Mouse (Mus musculus) kidney, embryonic 16.5 days (tissue): ENCODE measurements around the gene Golga2. TPM values are rescaled to one million over a fixed set of nuclear protein-coding genes. Genes with fewer than 3 reads are reported as not detected.
"Not testable (repeated sequence)": the region's sequence is repeated elsewhere in the genome, so short reads cannot be mapped to it uniquely, and the experiment has no call there.

Experiments used
- ATAC-seq: fragments of 200-750 bp; cut with Nextera tagmentation; 2 replicates; pipeline ENCODE4 v1.8.0; 2017; ENCODE audit warnings: moderate TSS enrichment; ENCODE audit not compliant: low FRiP score, low TSS enrichment
- H3K27ac ChIP-seq: fragments of 300-500 bp; sonication (generic); 2 replicates; pipeline ENCODE4 v1.5.1; 2014; ENCODE audit warnings: low read length
- H3K27me3 ChIP-seq: fragments of 300-500 bp; sonication (generic); 2 replicates; pipeline ENCODE4 v1.6.1; 2014; ENCODE audit warnings: low read length, control low read depth, mixed read lengths; ENCODE audit not compliant: insufficient read depth
- H3K36me3 ChIP-seq: fragments of 300-500 bp; sonication (generic); 2 replicates; pipeline ENCODE4 v1.6.1; 2014; ENCODE audit warnings: low read length, control low read depth, mixed read lengths; ENCODE audit not compliant: insufficient read depth
- H3K4me1 ChIP-seq: fragments of 300-500 bp; sonication (generic); 2 replicates; pipeline ENCODE4 v1.6.1; 2014; ENCODE audit warnings: low read length, control low read depth, mixed read lengths; ENCODE audit not compliant: insufficient read depth
- H3K4me2 ChIP-seq: fragments of 300-500 bp; sonication (generic); replicated peaks from 2 replicates; pipeline ENCODE4 v1.6.1; 2014; ENCODE audit warnings: low read depth, low read length
- H3K4me3 ChIP-seq: fragments of 300-500 bp; sonication (generic); 2 replicates; pipeline ENCODE4 v1.5.1; 2014; ENCODE audit warnings: mild to moderate bottlenecking, low read length
- H3K9ac ChIP-seq: fragments of 300-500 bp; sonication (generic); replicated peaks from 2 replicates; pipeline ENCODE4 v1.6.1; 2014; ENCODE audit warnings: low read length
- H3K9me3 ChIP-seq: fragments of 300-500 bp; sonication (generic); 2 replicates; pipeline ENCODE4 v1.6.1; 2016; ENCODE audit warnings: low read length, control low read depth
- WGBS: fragments of 180-500 bp; shearing (Covaris S2); extraction: QIAGEN DNeasy Blood & Tissue Kit; methylation state at CpG from one replicate; pipeline ENCODE4 v1.1.7; 2014; 5-methylcytosine and 5-hydroxymethylcytosine counted together
- polyA plus RNA-seq: library from polyadenylated mRNA; unstranded; fragments of >200 nt; fragmentation: Nextera tagmentation; extraction: Ambion mirVana; gene quantifications from 2 replicates; pipeline ENCODE4 v1.2.1, GENCODE M21; 2015

The Golga2 gene
- polyA plus RNA-seq, 1 experiment from 2014 or later: 28.0 TPM

DNA sequence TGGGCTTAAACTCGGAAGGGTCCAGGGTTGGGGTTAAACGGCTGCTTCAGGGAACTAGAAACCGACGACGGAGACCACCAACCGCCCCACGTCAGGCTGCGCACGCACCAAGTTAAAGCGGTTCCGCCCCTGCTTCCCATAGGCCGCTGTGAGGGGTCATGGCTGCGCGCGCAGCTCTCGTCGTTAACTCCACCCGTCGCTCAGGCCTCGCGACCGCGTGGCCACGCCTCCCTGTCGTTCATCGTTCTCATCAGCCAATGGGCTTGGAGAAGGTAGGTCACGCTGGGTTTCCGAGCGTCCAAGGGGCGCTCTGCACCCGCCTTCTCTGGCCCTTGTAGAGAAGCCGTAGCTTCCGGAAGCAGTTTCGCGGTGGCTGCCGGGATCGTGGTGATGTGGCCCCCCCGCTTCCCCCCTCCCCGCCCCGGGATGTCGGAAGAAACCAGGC is 761 bp downstream of the Golga2 start, which contains the start of gene Swi5:
Gene Swi5 (minus strand): TSS at position 153 of the 445 bp plus-strand sequence.
- Histone ChIP-seq H3K27me3 (no peaks in the 10 kb centered on the region), H3K4me1 (peaks cover 15% of the 10 kb centered on the region), H3K4me2 (peak within 1 kb of the TSS; percentile 94), H3K9ac (peak within 1 kb of the TSS; percentile 92), H3K9me3 (no peaks in the 10 kb centered on the region), H3K27ac (peak within 1 kb of the TSS; percentile 70), H3K4me3 (peak within 1 kb of the TSS; percentile 80), H3K36me3 (peaks cover 25% of the 10 kb centered on the region)
- under 1% methylated on average over 40 of the region's 41 CpGs for WGBS
- ATAC-seq: peak; percentile 99

DNA sequence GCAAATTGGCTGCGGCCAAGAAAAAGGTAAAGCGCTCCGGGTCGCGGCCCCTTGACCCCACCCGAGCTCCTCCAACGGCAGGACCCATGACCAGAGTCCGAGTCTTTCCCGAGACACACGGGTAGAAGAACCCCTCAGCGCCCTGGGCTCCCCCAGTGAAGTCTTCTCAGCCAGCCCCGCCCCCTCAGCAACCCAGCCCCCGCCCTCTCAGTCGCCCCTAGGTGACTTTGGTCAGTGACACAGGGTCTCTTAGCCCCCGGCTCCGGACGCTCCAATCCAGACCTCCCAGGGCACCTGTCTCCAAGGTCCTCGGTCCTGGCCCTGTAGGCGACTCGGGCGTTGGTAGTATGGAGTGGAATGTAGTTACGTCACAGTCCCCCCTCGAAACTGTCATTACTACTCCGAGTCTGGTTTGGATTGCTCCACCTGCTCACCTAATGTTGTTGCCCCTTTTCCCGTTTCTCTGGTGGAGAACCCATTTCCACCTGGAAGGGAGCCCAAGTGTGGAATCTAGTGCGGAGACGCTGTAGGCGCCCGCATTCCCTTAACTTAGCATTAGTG is 1.3 kb downstream of the Golga2 start:
- Histone ChIP-seq H3K36me3 (peaks cover 24% of the 10 kb centered on the region), H3K27ac (peak overlapping the region; percentile 70), H3K4me1 (peaks cover 15% of the 10 kb centered on the region), H3K9me3 (no peaks in the 10 kb centered on the region), H3K27me3 (no peaks in the 10 kb centered on the region), H3K9ac (peak overlapping the region; percentile 85), H3K4me3 (peak overlapping the region; percentile 80), H3K4me2 (peak overlapping the region; percentile 94)
- WGBS: 1% methylated on average over 28 of the region's 29 CpGs
- ATAC-seq: peak; percentile 64

DNA sequence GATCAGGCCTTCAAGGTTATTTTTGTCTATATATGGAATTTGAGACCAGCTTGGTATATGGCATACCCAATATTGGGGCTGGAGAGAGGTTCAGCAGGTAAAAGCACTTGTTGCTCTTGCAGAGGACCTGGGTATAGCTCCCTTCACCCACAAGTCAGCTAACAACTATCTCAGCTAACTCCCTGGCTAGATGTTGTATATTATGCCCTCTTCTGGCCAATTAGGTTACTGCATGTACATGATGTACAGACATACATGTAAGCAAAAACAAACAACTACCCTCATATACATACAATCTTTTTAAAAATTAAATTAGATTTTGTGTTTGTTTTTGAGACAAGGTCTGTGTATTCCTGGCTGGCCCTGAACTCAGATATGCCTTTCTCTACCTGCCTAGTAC is 2.4 kb downstream of the Golga2 start:
- peaks cover 15% of the 10 kb centered on the region for H3K4me1 ChIP-seq
- no peak overlapping the region for H3K27ac ChIP-seq
- 0 out of 2 replicates have a peak overlapping the region, but pooled peaks have one; percentile 94 for H3K4me2 ChIP-seq
- no peak overlapping the region for H3K9ac ChIP-seq
- H3K36me3 ChIP-seq: peaks cover 13% of the 10 kb centered on the region; the same call in 1 of the 2 replicates
- no peaks in the 10 kb centered on the region for H3K27me3 ChIP-seq
- no peak for ATAC-seq
- no peak overlapping the region; the same call in 1 of the 2 replicates for H3K4me3 ChIP-seq
- H3K9me3 ChIP-seq: no peaks in the 10 kb centered on the region

DNA sequence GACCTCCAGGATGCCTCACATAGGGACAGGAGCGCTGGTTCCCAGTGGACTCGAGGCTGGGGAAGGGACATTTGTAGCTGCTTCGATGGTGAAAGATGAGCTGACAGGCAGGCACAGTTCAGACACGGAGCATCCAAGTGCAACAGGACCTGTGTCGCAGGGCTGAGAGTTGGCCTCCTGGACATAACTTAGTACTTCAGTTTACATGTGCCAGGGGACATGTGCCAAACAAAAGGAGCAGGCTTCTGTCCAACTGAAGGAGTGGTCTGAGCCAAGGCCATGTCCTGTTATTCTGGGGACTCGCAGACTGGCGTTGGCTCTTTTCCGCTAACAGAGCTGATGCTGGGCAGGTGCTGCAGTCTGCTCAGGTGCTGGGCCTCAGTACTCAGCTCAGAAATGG is 7.2 kb downstream of the Golga2 start:
- Histone ChIP-seq H3K36me3 (peaks cover 27% of the 10 kb centered on the region), H3K4me2 (no peak overlapping the region), H3K4me1 (peaks cover under 1% of the 10 kb centered on the region; the same call in 1 of the 2 replicates), H3K27ac (no peak overlapping the region), H3K9ac (no peak overlapping the region), H3K27me3 (no peaks in the 10 kb centered on the region), H3K9me3 (no peaks in the 10 kb centered on the region), H3K4me3 (no peak overlapping the region)
- no peak for ATAC-seq
- WGBS: 79% methylated on average over 8 of the region's 8 CpGs

DNA sequence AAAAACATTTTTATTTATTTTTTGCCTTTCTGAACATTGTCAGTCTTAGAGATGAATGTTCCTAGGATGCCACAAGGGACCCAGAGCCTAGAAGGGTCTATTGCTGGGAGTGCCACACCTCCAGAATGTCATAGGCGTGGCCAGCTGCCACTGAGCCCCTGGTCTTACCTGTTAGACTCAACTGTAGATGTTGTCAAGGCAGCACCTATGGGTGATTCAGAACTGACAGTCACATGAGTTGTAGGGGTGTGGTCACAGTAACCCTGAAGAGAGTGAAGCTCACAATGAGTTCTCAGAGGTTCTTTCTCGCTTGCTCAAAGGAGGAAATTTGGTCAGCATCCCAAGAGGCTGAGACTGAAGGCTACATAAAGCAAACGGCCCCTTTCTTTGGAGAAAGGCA is 8.1 kb downstream of the Golga2 start:
- ATAC-seq: no peak
- H3K4me3 ChIP-seq: no peak overlapping the region

DNA sequence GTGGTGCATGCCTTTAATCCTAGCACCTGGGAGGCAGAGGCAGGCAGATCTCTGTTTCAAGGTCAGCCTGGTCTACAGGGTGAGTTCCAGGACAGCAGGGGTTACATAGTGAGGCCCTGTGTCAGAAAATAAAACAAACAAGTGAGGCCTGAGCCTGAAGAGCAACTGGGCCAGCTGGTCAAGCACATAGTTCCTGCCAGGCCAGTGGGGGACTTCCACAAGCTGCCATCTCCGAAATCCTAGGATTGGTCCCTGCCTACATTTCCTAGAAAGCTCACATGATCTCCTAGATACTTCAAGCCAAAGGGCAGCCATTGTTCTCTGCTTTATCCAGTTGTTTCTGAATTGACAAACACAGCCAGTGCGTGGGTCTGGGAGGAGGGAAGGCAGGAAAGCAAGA is 8.7 kb downstream of the Golga2 start:
- WGBS: 84% methylated on average over 2 of the region's 2 CpGs
- peaks cover 38% of the 10 kb centered on the region for H3K36me3 ChIP-seq
- H3K4me1 ChIP-seq, H3K9ac ChIP-seq, ATAC-seq, H3K4me3 ChIP-seq, H3K27ac ChIP-seq, H3K4me2 ChIP-seq, H3K27me3 ChIP-seq, H3K9me3 ChIP-seq: not testable (repeated sequence)

More for the DNA sequence above, 8.1 kb downstream of the Golga2 start:
- Histone ChIP-seq H3K4me2 (no peak overlapping the region), H3K9ac (no peak overlapping the region), H3K4me1 (no peaks in the 10 kb centered on the region), H3K27me3 (no peaks in the 10 kb centered on the region), H3K36me3 (peaks cover 37% of the 10 kb centered on the region), H3K9me3 (no peaks in the 10 kb centered on the region), H3K27ac (no peak overlapping the region)
- 85% methylated on average over 3 of the region's 3 CpGs for WGBS

DNA sequence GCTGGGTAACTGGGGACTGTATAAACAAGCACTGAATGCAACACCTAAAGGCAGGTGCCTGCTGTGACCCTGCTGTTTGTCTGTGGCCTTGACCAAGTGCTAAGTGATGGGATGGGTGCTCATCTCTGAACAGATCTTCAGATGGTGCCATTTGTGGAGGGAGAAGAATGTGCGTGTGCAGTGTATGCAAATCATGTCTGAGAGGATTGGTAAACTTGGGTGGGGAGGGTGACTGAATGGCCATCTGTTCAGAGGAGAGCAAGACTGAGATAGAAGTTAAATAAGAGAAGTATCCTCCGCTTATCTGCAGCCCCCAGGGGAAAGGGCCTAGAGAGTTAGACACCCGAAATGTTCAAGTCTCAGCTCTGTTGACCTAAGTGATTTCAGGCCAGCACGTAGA is 12.3 kb downstream of the Golga2 start:
- 93% methylated on average over 4 of the region's 4 CpGs for WGBS
- H3K9ac ChIP-seq: no peak overlapping the region
- H3K9me3 ChIP-seq: no peaks in the 10 kb centered on the region
- H3K4me1 ChIP-seq: no peaks in the 10 kb centered on the region
- no peaks in the 10 kb centered on the region for H3K27me3 ChIP-seq
- no peak overlapping the region for H3K4me3 ChIP-seq
- no peak for ATAC-seq
- H3K27ac ChIP-seq: no peak overlapping the region
- H3K36me3 ChIP-seq: peaks cover 59% of the 10 kb centered on the region
- H3K4me2 ChIP-seq: no peak overlapping the region

DNA sequence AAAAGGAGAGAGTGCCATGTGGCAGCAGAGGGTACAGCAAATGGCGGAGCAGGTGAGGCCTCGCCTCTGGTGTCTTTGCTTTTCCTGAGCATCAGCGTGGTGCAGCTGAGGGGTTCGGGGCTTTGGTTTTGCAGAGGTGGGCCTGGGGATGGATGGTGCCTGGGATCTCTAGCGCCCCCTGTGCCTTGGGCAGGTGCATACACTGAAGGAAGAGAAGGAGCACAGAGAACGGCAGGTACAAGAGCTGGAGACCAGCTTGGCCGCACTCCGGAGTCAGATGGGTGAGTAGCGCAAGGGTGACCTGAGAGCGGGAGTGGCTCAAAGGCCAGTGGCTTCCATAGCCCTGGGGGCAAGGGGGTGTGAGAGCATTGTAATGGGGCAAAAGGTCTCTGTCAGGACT is 15.8 kb downstream of the Golga2 start:
- no peak for ATAC-seq
- Histone ChIP-seq H3K36me3 (peaks cover 77% of the 10 kb centered on the region), H3K4me1 (no peaks in the 10 kb centered on the region), H3K27ac (no peak overlapping the region), H3K27me3 (no peaks in the 10 kb centered on the region), H3K9me3 (no peaks in the 10 kb centered on the region), H3K4me2 (no peak overlapping the region), H3K4me3 (no peak overlapping the region), H3K9ac (no peak overlapping the region)
- WGBS: 87% methylated on average over 9 of the region's 10 CpGs

DNA sequence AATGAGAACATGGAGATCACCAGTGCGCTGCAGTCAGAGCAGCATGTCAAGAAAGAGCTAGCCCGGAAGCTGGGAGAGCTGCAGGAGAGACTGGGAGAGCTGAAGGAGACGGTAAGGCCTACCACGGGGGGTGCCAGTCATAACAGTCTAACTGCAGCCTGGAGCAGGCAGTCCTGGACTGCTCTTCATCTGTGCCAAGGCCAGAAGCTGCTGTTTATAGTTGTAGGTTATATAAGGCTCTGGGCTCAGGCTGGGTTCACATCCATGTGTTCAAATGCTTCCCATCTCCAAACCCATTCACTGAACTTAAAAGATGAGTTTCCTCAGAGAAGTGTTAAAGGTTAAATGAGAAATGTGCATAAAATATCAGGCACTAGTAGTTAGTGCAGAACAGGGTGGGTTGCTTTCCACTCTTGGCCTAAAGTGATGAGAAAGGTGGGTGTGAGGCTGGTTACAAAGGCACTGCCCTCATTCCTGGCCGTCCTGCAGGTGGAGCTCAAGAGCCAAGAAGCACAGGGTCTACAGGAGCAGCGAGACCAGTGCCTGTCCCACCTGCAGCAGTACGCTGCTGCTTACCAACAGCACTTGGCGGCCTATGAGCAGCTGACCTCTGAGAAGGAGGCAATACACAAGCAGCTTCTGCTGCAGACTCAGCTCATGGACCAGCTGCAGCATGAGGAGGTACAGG is 17.1 kb downstream of the Golga2 start:
- H3K27me3 ChIP-seq: no peaks in the 10 kb centered on the region
- H3K27ac ChIP-seq: no peak overlapping the region
- H3K9ac ChIP-seq: no peak overlapping the region
- WGBS: 49% methylated on average over 8 of the region's 8 CpGs
- H3K4me2 ChIP-seq: no peak overlapping the region
- H3K4me3 ChIP-seq: no peak overlapping the region
- H3K4me1 ChIP-seq: no peaks in the 10 kb centered on the region
- peak; percentile 50; the same call in 1 of the 2 replicates for ATAC-seq
- H3K36me3 ChIP-seq: peaks cover 64% of the 10 kb centered on the region
- H3K9me3 ChIP-seq: no peaks in the 10 kb centered on the region

DNA sequence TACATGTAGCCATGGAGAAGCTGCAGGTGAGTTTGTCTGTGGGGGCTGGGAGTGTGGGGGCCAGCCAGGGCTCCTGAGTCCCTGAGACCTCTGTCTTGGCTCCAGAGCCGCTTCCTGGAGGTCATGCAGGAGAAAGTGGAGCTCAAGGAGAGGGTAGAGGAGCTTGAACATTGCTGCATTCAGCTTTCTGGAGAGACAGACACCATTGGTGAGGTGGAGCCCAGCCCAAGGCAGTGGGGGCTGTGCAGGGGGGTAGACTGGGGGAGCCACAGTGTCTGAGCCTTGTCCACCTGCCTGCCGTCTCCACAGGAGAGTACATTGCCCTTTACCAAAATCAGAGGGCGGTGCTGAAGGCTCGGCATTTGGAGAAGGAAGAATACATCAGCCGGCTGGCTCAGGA is 18.5 kb downstream of the Golga2 start:
- Histone ChIP-seq H3K4me2 (no peak overlapping the region), H3K9ac (no peak overlapping the region), H3K4me1 (peaks cover 4% of the 10 kb centered on the region; the same call in 1 of the 2 replicates), H3K9me3 (no peaks in the 10 kb centered on the region), H3K27ac (no peak overlapping the region), H3K27me3 (no peaks in the 10 kb centered on the region), H3K36me3 (peaks cover 53% of the 10 kb centered on the region), H3K4me3 (no peak overlapping the region)
- no peak for ATAC-seq
- 87% methylated on average over 5 of the region's 5 CpGs for WGBS
